Mouse (Mus musculus) liver, postnatal 0 days (tissue): ENCODE results near the gene Nf1.

ENCODE experiments used
- CTCF ChIP-seq: sonication (generic); IDR thresholded peaks from 2 replicates; pipeline ENCODE4 v1.5.1; 2016; ENCODE audit warnings: antibody characterized with exemption, low read depth
- EP300 ChIP-seq: IDR thresholded peaks from 2 replicates; pipeline ENCODE4 v1.6.1; 2016; ENCODE audit warnings: antibody characterized with exemption, low read depth, mild to moderate bottlenecking

DNA sequence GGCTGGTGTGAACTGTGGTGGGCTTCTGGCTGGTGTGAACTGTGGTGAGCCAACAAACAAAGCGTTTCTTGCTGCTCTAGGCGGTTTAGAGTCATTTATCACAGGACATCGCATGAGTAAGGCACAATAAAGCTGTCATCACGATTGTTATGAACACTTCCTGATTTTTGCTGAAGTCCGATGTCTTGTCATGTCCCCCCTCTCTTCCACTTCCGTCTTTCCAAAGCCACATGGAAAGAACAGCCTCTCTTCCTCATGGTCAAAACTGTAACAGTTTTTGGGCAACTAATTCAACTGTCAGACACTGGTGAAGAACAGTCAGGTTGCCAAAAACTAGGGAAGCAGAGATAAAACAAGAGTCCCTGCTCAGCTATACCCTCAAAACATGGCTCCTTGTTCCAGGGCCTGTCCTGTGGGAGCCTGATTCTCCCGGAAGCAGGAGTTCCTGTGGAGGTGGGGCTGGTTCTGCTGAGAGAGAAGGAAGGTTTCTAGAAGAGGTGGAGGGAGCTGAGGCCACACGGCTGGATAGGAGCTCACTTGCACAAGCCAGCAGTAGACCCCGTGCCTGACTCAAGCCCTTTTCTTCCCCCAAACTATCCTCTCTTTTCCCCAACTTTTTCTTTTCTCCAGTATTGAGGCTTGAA, 33.7 kb upstream of the Nf1 start:
- TF ChIP-seq CTCF (no peak), EP300 (no peak)
